Mouse (Mus musculus) MEL (cell line): ENCODE measurements around the gene Olfr544. TPM values are rescaled to one million over a fixed set of nuclear protein-coding genes. Genes with fewer than 3 reads are reported as not detected.

ENCODE experiments used
- DNase-seq: peaks from one replicate; pipeline ENCODE4 v3.0.0; 2011; ENCODE audit warnings: low read depth, low spot score
- H3K27ac ChIP-seq: 2 replicates; pipeline ENCODE4 v1.5.1; 2012; ENCODE audit warnings: low read depth, mild to moderate bottlenecking, control low read depth, low read length, moderate library complexity; ENCODE audit not compliant: control insufficient read depth
- H3K27me3 ChIP-seq, 2 experiments: fragments of 150-350 bp in 1 of 2; sonication (generic) in 1 of 2; 2 replicates each; pipeline ENCODE4 v1.6.1; 2012; ENCODE audit warnings: low read length in 2 of 2, mild to moderate bottlenecking in 2 of 2, improper control_type of control experiment in 1 of 2, moderate library complexity in 1 of 2; ENCODE audit not compliant: insufficient read depth in 2 of 2, control insufficient read depth in 1 of 2
- H3K36me3 ChIP-seq, 2 experiments: 2 replicates each; pipeline ENCODE4 v1.6.1; 2012 to 2014; ENCODE audit warnings: low read length in 2 of 2, improper control_type of control experiment in 1 of 2, inconsistent platforms in 1 of 2, mild to moderate bottlenecking in 1 of 2; ENCODE audit not compliant: insufficient read depth in 2 of 2, control insufficient read depth in 1 of 2
- H3K4me1 ChIP-seq, 2 experiments: fragments of 150-350 bp in 1 of 2; sonication (generic) in 1 of 2; 2 replicates each; pipeline ENCODE4 v1.6.1; 2012; ENCODE audit warnings: low read length in 2 of 2, improper control_type of control experiment in 1 of 2, mild to moderate bottlenecking in 1 of 2; ENCODE audit not compliant: insufficient read depth in 2 of 2, control insufficient read depth in 1 of 2
- H3K4me3 ChIP-seq, 2 experiments: fragments of 150-350 bp in 1 of 2; sonication (generic) in 1 of 2; 2 replicates each; pipeline ENCODE4 v1.5.1; 2012; ENCODE audit warnings: low read depth in 2 of 2, low read length in 2 of 2, mild to moderate bottlenecking in 2 of 2, moderate library complexity in 2 of 2, control low read depth in 1 of 2, improper control_type of control experiment in 1 of 2; ENCODE audit not compliant: control insufficient read depth in 1 of 2, insufficient read depth in 1 of 2
- H3K79me2 ChIP-seq: 2 replicates; pipeline ENCODE4 v1.6.1; 2012; ENCODE audit warnings: mild to moderate bottlenecking, low read length, moderate library complexity; ENCODE audit not compliant: control insufficient read depth, poor library complexity, insufficient read depth
- H3K9ac ChIP-seq: 2 replicates; pipeline ENCODE4 v1.6.1; 2012; ENCODE audit warnings: low read depth, mild to moderate bottlenecking, control low read depth, low read length, moderate library complexity; ENCODE audit not compliant: control insufficient read depth, poor library complexity, severe bottlenecking
- H3K9me3 ChIP-seq: fragments of 150-350 bp; sonication (generic); replicated peaks from 2 replicates; pipeline ENCODE4 v1.6.1; 2012; ENCODE audit warnings: mild to moderate bottlenecking, low read length, improper control_type of control experiment, moderate library complexity; ENCODE audit not compliant: insufficient read depth
- CHD1 ChIP-seq: IDR thresholded peaks from 2 replicates; pipeline ENCODE4 v1.6.1; 2012; ENCODE audit warnings: low read depth, mild to moderate bottlenecking, inconsistent platforms, low read length, improper control_type of control experiment
- CTCF ChIP-seq, 3 experiments: IDR thresholded peaks in 2 of 3; conservative IDR thresholded peaks in 1 of 3; 2 replicates each; pipeline ENCODE4 v1.5.1; 2011 to 2012; ENCODE audit warnings: low read length in 3 of 3, low read depth in 2 of 3, mild to moderate bottlenecking in 2 of 3, improper control_type of control experiment in 1 of 3, inconsistent platforms in 1 of 3, mixed read lengths in 1 of 3, moderate library complexity in 1 of 3; ENCODE audit not compliant: control insufficient read depth in 1 of 3, insufficient read depth in 1 of 3, poor library complexity in 1 of 3, severe bottlenecking in 1 of 3
- E2F4 ChIP-seq: IDR thresholded peaks from 2 replicates; pipeline ENCODE4 v1.6.1; 2011; ENCODE audit warnings: low read depth, low read length, improper control_type of control experiment, borderline replicate concordance
- GABPA ChIP-seq: IDR thresholded peaks from 2 replicates; pipeline ENCODE4 v1.6.1; 2012; ENCODE audit warnings: low read depth, mild to moderate bottlenecking, inconsistent platforms, low read length, improper control_type of control experiment, moderate library complexity
- HCFC1 ChIP-seq: IDR thresholded peaks from 2 replicates; pipeline ENCODE4 v1.6.1; 2012; ENCODE audit warnings: low read depth, mild to moderate bottlenecking, inconsistent platforms, low read length, improper control_type of control experiment, moderate library complexity
- MAZ ChIP-seq: IDR thresholded peaks from 2 replicates; pipeline ENCODE4 v1.6.1; 2012; ENCODE audit warnings: low read depth, mild to moderate bottlenecking, inconsistent platforms, low read length, improper control_type of control experiment
- MYC ChIP-seq: IDR thresholded peaks from 2 replicates; pipeline ENCODE4 v1.6.1; 2011; ENCODE audit warnings: low read depth, mild to moderate bottlenecking, low read length, improper control_type of control experiment, moderate library complexity
- NELFE ChIP-seq: IDR thresholded peaks from 2 replicates; pipeline ENCODE4 v1.6.1; 2011; ENCODE audit warnings: low read depth, low read length, improper control_type of control experiment
- NRF1 ChIP-seq: IDR thresholded peaks from 2 replicates; pipeline ENCODE4 v1.6.1; 2014; ENCODE audit warnings: low read depth, mild to moderate bottlenecking, inconsistent platforms, low read length, improper control_type of control experiment, moderate library complexity; ENCODE audit not compliant: poor library complexity, insufficient read depth, severe bottlenecking
- POLR2AphosphoS5 ChIP-seq: IDR thresholded peaks from 2 replicates; pipeline ENCODE4 v1.6.1; 2012; ENCODE audit warnings: low read depth, borderline replicate concordance, mild to moderate bottlenecking, inconsistent platforms, low read length, moderate library complexity, mixed read lengths
- RAD21 ChIP-seq: IDR thresholded peaks from 2 replicates; pipeline ENCODE4 v1.6.1; 2011; ENCODE audit warnings: mild to moderate bottlenecking, low read depth, low read length, improper control_type of control experiment
- SIN3A ChIP-seq: IDR thresholded peaks from 2 replicates; pipeline ENCODE4 v1.6.1; 2012; ENCODE audit warnings: low read length, improper control_type of control experiment, inconsistent platforms
- SMC3 ChIP-seq: IDR thresholded peaks from 2 replicates; pipeline ENCODE4 v1.6.1; 2011; ENCODE audit warnings: low read depth, low read length, improper control_type of control experiment
- TBP ChIP-seq: IDR thresholded peaks from 2 replicates; pipeline ENCODE4 v1.8.0; 2011; ENCODE audit warnings: low read depth, low read length, improper control_type of control experiment
- ZC3H11A ChIP-seq: IDR thresholded peaks from 2 replicates; pipeline ENCODE4 v1.6.1; 2012; ENCODE audit warnings: low read depth, mild to moderate bottlenecking, inconsistent platforms, low read length, improper control_type of control experiment
- ZNF384 ChIP-seq: IDR thresholded peaks from 2 replicates; pipeline ENCODE4 v1.6.1; 2012; ENCODE audit warnings: low read depth, mild to moderate bottlenecking, inconsistent platforms, low read length, improper control_type of control experiment
- polyA plus RNA-seq, 2 experiments: library from polyadenylated mRNA; stranded (reverse) in 1 of 2; unstranded in 1 of 2; fragments of >175 nt in 1 of 2; fragments of >200 nt in 1 of 2; gene quantifications; 2 replicates each; pipeline versions ENCODE4 v1.2.1 to v1.2.4; 2012; ENCODE audit warnings: low replicate concordance in 2 of 2, low read depth in 1 of 2; ENCODE audit not compliant: insufficient read length in 2 of 2, insufficient read depth in 1 of 2, missing spikeins in 1 of 2
- total RNA-seq: library from RNA; depleted of rRNA; stranded (reverse); fragments of 300-350 nt; gene quantifications from 2 replicates; pipeline ENCODE4 v1.2.3, GENCODE M21; 2012

Gene Olfr544
- total and polyA plus RNA-seq, 3 experiments, result 0.04 to 0.07 TPM; not detected in 1

GRCm38 (mm10) chr7:102512814-102513435 lies 24.8 kb upstream of the Olfr544 start:
- Histone ChIP-seq H3K9me3 (no peaks in the 10 kb centered on the region), H3K27me3 (peaks cover 5 to 6% of the 10 kb centered on the region in 2 experiments; a peak in 3 of 4 replicates), H3K4me3 (peak overlapping the region; percentile 61 to 86)
- peak; percentile 86 for DNase-seq
- TF ChIP-seq SMC3, result peak; percentile 66
- TF ChIP-seq TBP, result no peak
- TF ChIP-seq ZNF384, result no peak
- TF ChIP-seq CTCF (IDR thresholded peaks at IDR 0.05 in 2 of 3, conservative IDR thresholded peaks at IDR 0.05 in 1 of 3; ENCODE audit: control insufficient read depth in 1 of 3, insufficient read depth in 1 of 3, low read depth in 2 of 3, low read length in 3 of 3, poor library complexity in 1 of 3, severe bottlenecking in 1 of 3), result peak; percentile 51 to 85 (median 84); a peak in 5 of 6 replicates
- TF ChIP-seq MAZ, result no peak
- TF ChIP-seq HCFC1, result no peak
- TF ChIP-seq POLR2AphosphoS5, result no peak
- TF ChIP-seq SIN3A, result no peak
- peak; percentile 84 for TF ChIP-seq RAD21
- peak; percentile 62 for TF ChIP-seq ZC3H11A
- no peak for TF ChIP-seq CHD1
- no peak; the same call in 1 of the 2 replicates for TF ChIP-seq E2F4
- no peak for TF ChIP-seq NRF1
- TF ChIP-seq, all 39 proteins: peak for 4
- Histone ChIP-seq H3K79me2 (peaks cover 1% of the 10 kb centered on the region; the same call in 1 of the 2 replicates), H3K36me3 (peaks cover 0 to 6% of the 10 kb centered on the region in 2 experiments; a peak in 1 of 4 replicates), H3K27ac (no peak overlapping the region), H3K4me1 (peaks cover 2 to 11% of the 10 kb centered on the region in 2 experiments; a peak in 3 of 4 replicates), H3K9ac (peak overlapping the region; percentile 83)

- H3K9me3 ChIP-seq, result no peaks in the 10 kb centered on the region
- no peak overlapping the region for H3K27ac ChIP-seq
- DNase-seq, result peak; percentile 46
- TF ChIP-seq E2F4 (no peak), GABPA (no peak), MYC (no peak), NELFE (no peak)
- peaks cover 1% of the 10 kb centered on the region; the same call in 1 of the 2 replicates for H3K79me2 ChIP-seq
- peaks cover 0 to 4% of the 10 kb centered on the region in 2 experiments; a peak in 1 of 4 replicates for H3K27me3 ChIP-seq
- no peak overlapping the region for H3K9ac ChIP-seq
- peaks cover 0 to 6% of the 10 kb centered on the region in 2 experiments; a peak in 1 of 4 replicates for H3K36me3 ChIP-seq
- H3K4me3 ChIP-seq, result no peak overlapping the region
- H3K4me1 ChIP-seq, result peaks cover 2 to 11% of the 10 kb centered on the region in 2 experiments; a peak in 3 of 4 replicates
These were observed 23.8 kb upstream of the Olfr544 start for GRCm38 (mm10) chr7:102511927-102512326.
